Mouse (Mus musculus): ENCODE results near the gene Car11. TPM values are rescaled to one million over a fixed set of nuclear protein-coding genes. Genes with fewer than 3 reads are reported as not detected.

Gene Car11
- polyA plus RNA-seq, 1 experiment = 1.1 TPM

DNA sequence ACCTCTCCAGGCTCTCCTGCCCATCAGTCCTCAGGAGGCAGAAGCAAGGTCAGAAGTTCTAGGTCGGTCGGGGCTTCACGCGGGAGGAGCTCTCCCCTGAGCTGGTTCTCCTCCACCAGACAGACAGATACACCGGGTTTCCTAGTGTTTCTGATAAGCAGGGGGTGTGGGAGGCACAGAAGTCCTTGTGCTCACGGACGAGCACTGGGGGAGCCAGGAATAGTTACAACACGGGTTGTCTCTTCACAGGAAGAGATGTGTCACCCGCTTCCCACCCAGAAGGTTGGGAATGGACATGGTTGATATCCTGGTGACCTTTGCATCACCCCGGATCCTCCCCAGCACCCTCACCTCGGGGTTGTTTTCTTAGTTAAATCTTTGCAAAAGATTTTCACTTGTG, 9.8 kb upstream of the Car11 start:
- Histone ChIP-seq H3K9me3 (no peaks in the 10 kb centered on the region), H3K27me3 (replicated peaks) (peaks cover 30% of the 10 kb centered on the region), H3K4me1 (peaks cover 56% of the 10 kb centered on the region), H3K4me3 (replicated peaks) (no peak overlapping the region), H3K36me3 (replicated peaks; ENCODE audit: low read length) (no peaks in the 10 kb centered on the region)
- no peak for TF ChIP-seq GATA1 (IDR thresholded peaks at IDR 0.05; ENCODE audit: borderline replicate concordance, low read length)
- TF ChIP-seq FLI1 (IDR thresholded peaks at IDR 0.05; ENCODE audit: low read length) = no peak

DNA sequence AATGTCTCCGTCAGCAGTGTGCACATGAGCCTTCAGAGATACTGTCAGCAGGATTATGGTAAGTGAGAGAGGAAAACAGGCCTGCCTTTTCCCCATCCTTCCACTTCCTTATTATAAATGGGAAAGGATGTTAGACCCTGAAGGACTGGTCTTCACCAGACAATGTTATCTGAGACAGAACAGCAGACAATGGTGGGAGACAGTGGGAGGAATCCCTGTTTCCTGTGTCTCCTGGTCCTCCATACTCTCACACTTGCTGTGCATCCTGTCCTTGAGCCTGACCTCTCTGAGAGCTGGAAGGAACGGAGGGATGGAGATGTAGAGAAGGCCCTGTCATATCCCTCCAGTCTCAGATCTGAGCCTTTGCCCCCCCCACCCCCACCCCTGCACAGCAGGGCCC, 7.3 kb upstream of the Car11 start:
- H3K27me3 ChIP-seq (replicated peaks) = peaks cover 14% of the 10 kb centered on the region
- no peaks in the 10 kb centered on the region for H3K36me3 ChIP-seq (replicated peaks; ENCODE audit: low read length)
- peaks cover 36% of the 10 kb centered on the region for H3K4me1 ChIP-seq
- H3K9me3 ChIP-seq = no peaks in the 10 kb centered on the region
- TF ChIP-seq FLI1 (IDR thresholded peaks at IDR 0.05; ENCODE audit: low read length) = no peak
- TF ChIP-seq GATA1 (IDR thresholded peaks at IDR 0.05; ENCODE audit: borderline replicate concordance, low read length) = no peak
- no peak overlapping the region for H3K4me3 ChIP-seq (replicated peaks)

DNA sequence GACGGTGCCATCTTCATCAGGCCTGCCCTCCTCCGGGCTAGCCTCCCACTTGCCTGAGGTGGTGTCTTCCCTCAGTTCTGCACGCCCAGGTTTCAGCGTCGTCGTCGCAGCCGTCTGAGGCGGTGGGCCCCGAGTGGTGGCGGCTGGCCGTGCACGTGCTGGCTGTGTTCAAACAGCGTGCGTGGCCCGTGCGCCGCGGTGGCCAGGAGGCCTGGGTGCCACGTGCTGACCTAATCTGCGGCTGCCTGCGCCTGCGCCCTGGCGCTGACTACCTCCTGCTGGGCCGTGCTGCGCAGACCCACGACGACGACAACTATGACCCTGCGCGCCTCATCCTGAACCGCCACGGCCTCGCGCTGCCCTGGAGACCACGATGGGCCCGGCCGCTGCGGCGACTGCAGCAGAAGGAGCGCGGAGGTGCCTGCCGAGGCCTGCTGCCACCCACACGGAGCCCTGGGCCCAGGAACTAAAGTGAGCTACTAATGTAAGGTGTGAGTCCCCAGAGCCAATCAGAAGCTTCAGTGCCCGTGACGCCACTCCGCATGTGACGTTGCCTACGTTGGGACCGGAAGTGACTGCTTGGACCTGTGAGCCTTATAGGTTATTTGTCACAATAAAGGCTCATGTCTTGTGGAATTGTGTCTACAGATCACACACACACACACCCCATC, 5.6 kb upstream of the Car11 start, which contains the start of gene Sec1:
Sec1 (minus strand) TSS at position 482 of the 671 bp plus-strand sequence.
- Histone ChIP-seq H3K36me3 (replicated peaks; ENCODE audit: low read length) (no peaks in the 10 kb centered on the region), H3K9me3 (no peaks in the 10 kb centered on the region), H3K4me3 (replicated peaks) (no peak within 1 kb of the TSS), H3K27me3 (replicated peaks) (peaks cover 23% of the 10 kb centered on the region), H3K4me1 (peaks cover 31% of the 10 kb centered on the region)
- TF ChIP-seq FLI1 (IDR thresholded peaks at IDR 0.05; ENCODE audit: low read length) (no peak), GATA1 (IDR thresholded peaks at IDR 0.05; ENCODE audit: borderline replicate concordance, low read length) (no peak)

DNA sequence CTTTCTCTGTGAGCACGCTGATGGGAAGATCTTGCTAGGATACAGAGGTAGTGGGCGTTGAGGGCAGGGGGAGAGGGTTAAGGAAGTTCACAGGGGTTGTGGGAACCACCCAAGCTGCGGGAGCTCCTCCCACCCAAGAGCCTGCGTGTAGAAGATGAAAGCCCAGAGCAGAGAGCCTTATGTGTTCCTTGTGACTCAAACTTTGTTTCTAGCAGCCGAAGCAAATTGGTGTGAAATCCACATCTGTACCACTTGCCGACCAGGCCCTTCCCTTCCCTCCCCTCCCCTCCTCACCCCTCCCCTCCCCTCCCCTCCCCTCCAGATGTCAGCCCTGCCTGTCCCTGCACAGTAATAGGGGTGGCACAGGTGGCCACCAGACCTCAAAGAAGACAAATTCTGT, 4.5 kb upstream of the Car11 start:
- TF ChIP-seq FLI1 (IDR thresholded peaks at IDR 0.05; ENCODE audit: low read length) (no peak), GATA1 (IDR thresholded peaks at IDR 0.05; ENCODE audit: borderline replicate concordance, low read length) (no peak)
- Histone ChIP-seq H3K4me1 (peaks cover 31% of the 10 kb centered on the region), H3K4me3 (replicated peaks) (no peak overlapping the region), H3K27me3 (replicated peaks) (peaks cover 33% of the 10 kb centered on the region), H3K9me3 (no peaks in the 10 kb centered on the region), H3K36me3 (replicated peaks; ENCODE audit: low read length) (no peaks in the 10 kb centered on the region)

DNA sequence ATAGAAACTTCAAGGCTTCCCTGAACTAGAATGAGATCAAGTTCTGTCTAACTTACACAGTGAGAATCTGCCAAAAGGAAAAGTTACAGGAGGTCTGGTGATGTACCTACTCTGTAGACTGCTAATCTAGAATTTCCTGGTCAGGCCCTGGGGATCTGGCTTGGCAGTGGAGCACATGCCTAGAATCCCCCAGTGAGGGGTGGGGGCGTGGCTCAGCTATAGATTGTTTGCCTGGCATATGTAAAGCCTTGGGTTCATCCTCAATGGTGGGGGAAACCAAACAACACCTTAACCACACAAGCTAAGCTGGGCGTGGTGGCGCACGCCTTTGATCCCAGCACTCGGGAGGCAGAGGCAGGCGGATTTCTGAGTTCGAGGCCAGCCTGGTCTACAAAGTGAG, 1.7 kb upstream of the Car11 start:
- H3K4me3 ChIP-seq (replicated peaks) = no peak overlapping the region
- no peaks in the 10 kb centered on the region for H3K36me3 ChIP-seq (replicated peaks; ENCODE audit: low read length)
- TF ChIP-seq FLI1 (IDR thresholded peaks at IDR 0.05; ENCODE audit: low read length) (no peak), GATA1 (IDR thresholded peaks at IDR 0.05; ENCODE audit: borderline replicate concordance, low read length) (no peak)
- H3K4me1 ChIP-seq = peaks cover 38% of the 10 kb centered on the region
- H3K27me3 ChIP-seq (replicated peaks) = peaks cover 28% of the 10 kb centered on the region
- no peaks in the 10 kb centered on the region for H3K9me3 ChIP-seq

DNA sequence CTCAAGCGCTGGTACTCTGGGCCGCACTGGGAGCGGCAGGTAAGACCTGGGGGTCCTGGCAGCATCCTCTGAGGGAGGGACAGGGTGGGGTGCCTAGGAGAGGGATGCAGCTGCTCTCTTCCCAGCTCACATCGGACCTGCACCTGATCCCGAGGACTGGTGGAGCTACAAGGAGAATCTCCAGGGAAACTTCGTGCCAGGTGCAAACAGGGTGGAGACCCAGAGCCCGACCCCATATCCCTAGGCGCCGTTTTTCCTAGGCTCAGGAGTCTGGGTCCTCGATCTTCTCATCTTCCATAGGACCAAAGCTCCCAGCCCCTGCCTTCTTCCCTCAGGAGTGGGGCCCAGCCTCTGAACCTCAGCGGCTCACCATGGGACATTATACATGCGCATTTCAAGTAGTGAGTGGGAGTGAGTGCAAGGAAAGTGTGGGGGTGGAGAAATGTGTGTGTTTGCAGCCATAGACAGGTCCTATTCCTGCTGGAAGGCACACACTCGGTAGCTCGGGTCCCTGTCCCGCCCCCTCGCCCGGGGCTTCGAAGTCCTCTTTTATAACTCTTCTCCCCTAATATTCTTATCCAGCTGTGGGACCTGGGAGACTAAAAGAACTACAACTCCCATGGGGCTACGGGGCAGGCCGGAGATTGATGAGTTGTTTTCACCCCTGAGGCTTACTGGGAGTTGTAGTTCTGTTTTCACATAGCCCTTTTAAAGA, 815 bp downstream of the Car11 start:
- peak overlapping the region; percentile 91 for H3K4me3 ChIP-seq (replicated peaks)
- H3K27me3 ChIP-seq (replicated peaks) = peaks cover 28% of the 10 kb centered on the region
- H3K4me1 ChIP-seq = peaks cover 63% of the 10 kb centered on the region
- no peak for TF ChIP-seq GATA1 (IDR thresholded peaks at IDR 0.05; ENCODE audit: borderline replicate concordance, low read length)
- no peak for TF ChIP-seq FLI1 (IDR thresholded peaks at IDR 0.05; ENCODE audit: low read length)
- H3K36me3 ChIP-seq (replicated peaks; ENCODE audit: low read length) = no peaks in the 10 kb centered on the region
- H3K9me3 ChIP-seq = no peaks in the 10 kb centered on the region

DNA sequence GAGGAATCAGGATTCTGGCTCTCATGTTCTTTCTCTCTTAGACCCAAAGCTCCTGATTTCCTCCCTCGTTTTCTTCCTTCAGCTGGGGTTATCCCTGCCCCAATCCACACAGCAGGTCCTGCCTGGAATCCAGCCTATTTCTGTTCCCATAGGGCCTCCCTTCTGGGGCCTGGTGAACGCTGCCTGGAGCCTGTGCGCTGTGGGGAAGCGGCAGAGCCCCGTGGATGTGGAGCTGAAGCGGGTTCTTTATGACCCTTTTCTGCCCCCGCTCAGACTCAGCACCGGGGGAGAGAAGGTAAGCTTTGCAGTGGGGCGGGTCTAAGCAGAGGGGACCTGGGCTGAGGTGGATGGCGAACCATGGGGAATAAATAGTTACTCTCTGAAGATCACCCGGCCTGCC, 1.4 kb downstream of the Car11 start:
- no peak for TF ChIP-seq FLI1 (IDR thresholded peaks at IDR 0.05; ENCODE audit: low read length)
- TF ChIP-seq GATA1 (IDR thresholded peaks at IDR 0.05; ENCODE audit: borderline replicate concordance, low read length) = no peak
- H3K4me1 ChIP-seq = peaks cover 70% of the 10 kb centered on the region

DNA sequence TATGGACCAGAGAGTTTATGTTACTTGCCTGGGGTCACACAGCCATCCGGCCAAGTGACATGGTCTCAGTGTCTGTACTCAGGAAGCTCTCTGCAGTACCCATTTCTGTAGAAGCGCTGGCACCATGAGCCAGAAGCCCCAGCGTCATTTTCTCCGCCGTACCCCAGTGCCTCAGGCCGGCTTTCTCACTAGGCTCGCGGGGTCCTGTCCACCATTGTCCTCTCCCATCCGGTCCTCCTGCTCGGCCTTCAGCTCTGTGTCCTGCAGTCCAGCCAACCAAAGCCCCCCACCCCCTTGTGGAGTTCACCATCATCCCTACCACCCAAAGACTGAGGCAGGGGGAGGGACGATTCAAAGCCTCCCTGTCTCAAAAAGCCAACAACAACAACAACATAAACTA, 2.0 kb downstream of the Car11 start:
- TF ChIP-seq FLI1 (IDR thresholded peaks at IDR 0.05; ENCODE audit: low read length) (no peak), GATA1 (IDR thresholded peaks at IDR 0.05; ENCODE audit: borderline replicate concordance, low read length) (no peak)
- Histone ChIP-seq H3K9me3 (no peaks in the 10 kb centered on the region), H3K4me1 (peaks cover 70% of the 10 kb centered on the region), H3K36me3 (replicated peaks; ENCODE audit: low read length) (no peaks in the 10 kb centered on the region), H3K27me3 (replicated peaks) (peaks cover 28% of the 10 kb centered on the region), H3K4me3 (replicated peaks) (no peak overlapping the region)

More for the DNA sequence above, 1.4 kb downstream of the Car11 start:
- peaks cover 28% of the 10 kb centered on the region for H3K27me3 ChIP-seq (replicated peaks)
- peak overlapping the region; percentile 19 for H3K4me3 ChIP-seq (replicated peaks)
- no peaks in the 10 kb centered on the region for H3K36me3 ChIP-seq (replicated peaks; ENCODE audit: low read length)
- no peaks in the 10 kb centered on the region for H3K9me3 ChIP-seq

DNA sequence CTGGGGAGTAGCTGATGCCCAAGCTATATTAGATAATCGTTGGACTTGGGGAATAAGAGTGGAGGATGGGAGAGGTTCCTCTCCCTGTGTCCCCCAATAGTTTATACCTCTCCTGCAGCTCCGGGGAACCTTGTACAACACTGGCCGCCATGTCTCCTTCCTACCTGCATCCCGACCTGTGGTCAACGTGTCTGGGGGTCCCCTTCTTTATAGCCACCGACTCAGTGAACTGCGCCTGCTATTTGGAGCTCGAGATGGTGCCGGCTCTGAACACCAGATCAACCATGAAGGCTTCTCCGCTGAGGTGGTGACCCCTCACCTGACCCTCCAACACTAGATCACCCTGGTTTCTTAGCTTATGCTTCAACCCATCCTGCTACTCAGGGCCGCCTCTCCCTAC, 2.7 kb downstream of the Car11 start:
- H3K27me3 ChIP-seq (replicated peaks) = peaks cover 28% of the 10 kb centered on the region

More for the DNA sequence above, 2.7 kb downstream of the Car11 start:
- Histone ChIP-seq H3K9me3 (no peaks in the 10 kb centered on the region), H3K4me1 (peaks cover 74% of the 10 kb centered on the region), H3K4me3 (replicated peaks) (no peak overlapping the region), H3K36me3 (replicated peaks; ENCODE audit: low read length) (no peaks in the 10 kb centered on the region)
- TF ChIP-seq GATA1 (IDR thresholded peaks at IDR 0.05; ENCODE audit: borderline replicate concordance, low read length) (no peak), FLI1 (IDR thresholded peaks at IDR 0.05; ENCODE audit: low read length) (no peak)

Data from megakaryocyte, embryonic 14.5 days (primary cell).